Mouse (Mus musculus) liver, adult 2 months (tissue): ENCODE results near the gene Necab2.
A peak's percentile ranks its signal among the peaks of the same experiment; 100 is the strongest.

Experiments used
- CTCF ChIP-seq: fragments of 200-500 bp; IDR thresholded peaks from 2 replicates; pipeline ENCODE4 v1.5.1; 2011; ENCODE audit warnings: low read depth, low read length, control low read depth
- POLR2A ChIP-seq: fragments of 200-500 bp; IDR thresholded peaks from 2 replicates; pipeline ENCODE4 v1.6.1; 2011; ENCODE audit warnings: low read length, control low read depth; ENCODE audit not compliant: insufficient read depth; ENCODE audit errors: extremely low read depth

DNA sequence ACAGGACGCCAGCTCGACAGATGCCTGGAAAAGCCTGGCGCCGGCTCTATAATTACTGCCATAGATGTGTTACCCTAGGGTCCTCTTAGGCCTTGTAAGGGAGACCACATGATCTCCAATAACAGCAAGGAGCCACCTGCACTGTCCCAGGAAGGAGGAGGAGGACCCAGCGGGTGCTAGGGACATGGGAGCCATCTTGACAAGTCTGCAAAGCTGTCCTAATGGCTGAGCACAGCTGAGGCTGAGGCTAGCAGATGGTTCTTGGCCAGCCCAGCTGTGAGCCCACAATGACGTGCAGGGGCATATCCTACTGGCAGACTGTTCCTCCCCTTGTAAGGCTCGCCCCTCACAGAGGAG lies 6.6 kb upstream of the Necab2 start:
- 0 out of 2 replicates have a peak, but pooled peaks have one; percentile 10 for TF ChIP-seq CTCF
- TF ChIP-seq POLR2A, result no peak
